Mouse (Mus musculus) kidney, postnatal 0 days (tissue): ENCODE measurements at regions not wholly inside any gene's neighbourhood (a gene's known extent, or its start where the extent isn't known, plus 50 kb on each side); places are given as distances from the start of the nearest gene placed in this dataset.

Experiments used
- ATAC-seq: fragments of 200-750 bp; cut with Nextera tagmentation; replicated peaks from 2 replicates; pipeline ENCODE4 v1.8.0; 2017; ENCODE audit warnings: low read depth, moderate number of reproducible peaks, moderate TSS enrichment, moderate library complexity; ENCODE audit not compliant: low FRiP score
- DNase-seq: peaks from one replicate; pipeline ENCODE4 v3.0.0-alpha.2; 2016; ENCODE audit warnings: low spot score
- H3K27ac ChIP-seq: fragments of 300-500 bp; sonication (generic); 2 replicates; pipeline ENCODE4 v1.5.1; 2014; ENCODE audit warnings: mild to moderate bottlenecking
- H3K27me3 ChIP-seq: fragments of 300-500 bp; sonication (generic); 2 replicates; pipeline ENCODE4 v1.6.1; 2014; ENCODE audit warnings: low read length, mixed read lengths; ENCODE audit not compliant: insufficient read depth
- H3K36me3 ChIP-seq: fragments of 300-500 bp; sonication (generic); 2 replicates; pipeline ENCODE4 v1.6.1; 2014; ENCODE audit warnings: low read length, mixed read lengths; ENCODE audit not compliant: insufficient read depth
- H3K4me1 ChIP-seq: fragments of 300-500 bp; sonication (generic); replicated peaks from 2 replicates; pipeline ENCODE4 v1.6.1; 2014; ENCODE audit warnings: antibody characterized with exemption, low read length, mixed read lengths; ENCODE audit not compliant: insufficient read depth
- H3K4me2 ChIP-seq: fragments of 300-500 bp; sonication (generic); 2 replicates; pipeline ENCODE4 v1.6.1; 2014; ENCODE audit warnings: mild to moderate bottlenecking, low read length, moderate library complexity, mixed read lengths
- H3K4me3 ChIP-seq: fragments of 300-500 bp; sonication (generic); replicated peaks from 2 replicates; pipeline ENCODE4 v1.5.1; 2014; ENCODE audit warnings: low read depth, low read length
- H3K9ac ChIP-seq: fragments of 300-500 bp; sonication (generic); 2 replicates; pipeline ENCODE4 v1.6.1; 2014; ENCODE audit warnings: low read depth, low read length
- H3K9me3 ChIP-seq: fragments of 300-500 bp; sonication (generic); replicated peaks from 2 replicates; pipeline ENCODE4 v1.6.1; 2016; ENCODE audit warnings: low read length, inconsistent platforms, mixed read lengths
- CTCF ChIP-seq: IDR thresholded peaks from 2 replicates; pipeline ENCODE4 v1.5.1; 2016; ENCODE audit warnings: antibody characterized with exemption, low read depth, mild to moderate bottlenecking, moderate library complexity
- WGBS: fragments of 180-500 bp; shearing (Covaris S2); extraction: QIAGEN DNeasy Blood & Tissue Kit; methylation state at CpG from one replicate; pipeline ENCODE4 v1.1.7; 2014; 5-methylcytosine and 5-hydroxymethylcytosine counted together

GRCm38 (mm10) chr13:90259071-90259742 is 169.8 kb upstream of the Xrcc4 start:
- no peak overlapping the region for H3K27ac ChIP-seq
- H3K36me3 ChIP-seq: no peaks in the 10 kb centered on the region
- H3K9ac ChIP-seq: no peak overlapping the region
- H3K4me1 ChIP-seq: no peaks in the 10 kb centered on the region
- TF ChIP-seq CTCF: no peak
- H3K9me3 ChIP-seq: no peaks in the 10 kb centered on the region
- ATAC-seq: no peak
- H3K4me3 ChIP-seq: no peak overlapping the region
- no peaks in the 10 kb centered on the region for H3K27me3 ChIP-seq
- no peak overlapping the region for H3K4me2 ChIP-seq
- no peak for DNase-seq
- WGBS: 85% methylated on average over 3 of the region's 3 CpGs

- 7% methylated on average over 1 of the region's 1 CpGs for WGBS
- H3K4me3 ChIP-seq: no peak overlapping the region
- no peaks in the 10 kb centered on the region for H3K27me3 ChIP-seq
- no peak for TF ChIP-seq CTCF
- no peak overlapping the region for H3K4me2 ChIP-seq
- no peaks in the 10 kb centered on the region for H3K9me3 ChIP-seq
- no peaks in the 10 kb centered on the region for H3K4me1 ChIP-seq
- no peak for DNase-seq
- ATAC-seq: no peak
- H3K27ac ChIP-seq: no peak overlapping the region
- no peak overlapping the region for H3K9ac ChIP-seq
- H3K36me3 ChIP-seq: no peaks in the 10 kb centered on the region
Observed at GRCm38 (mm10) chr13:90252981-90253380, 163.6 kb upstream of the Xrcc4 start.

GRCm38 (mm10) chr13:90245997-90246765 is 156.8 kb upstream of the Xrcc4 start:
- no peak for TF ChIP-seq CTCF
- no peak overlapping the region for H3K4me2 ChIP-seq
- no peaks in the 10 kb centered on the region for H3K4me1 ChIP-seq
- ATAC-seq (no peak), DNase-seq (no peak)
- no peak overlapping the region for H3K9ac ChIP-seq
- no peaks in the 10 kb centered on the region for H3K27me3 ChIP-seq
- H3K4me3 ChIP-seq: no peak overlapping the region
- 92% methylated on average over 6 of the region's 6 CpGs for WGBS
- H3K36me3 ChIP-seq: no peaks in the 10 kb centered on the region
- no peaks in the 10 kb centered on the region for H3K9me3 ChIP-seq
- H3K27ac ChIP-seq: no peak overlapping the region

- H3K27ac ChIP-seq: no peak overlapping the region
- H3K4me2 ChIP-seq: no peak overlapping the region
- no peaks in the 10 kb centered on the region for H3K36me3 ChIP-seq
- no peaks in the 10 kb centered on the region for H3K27me3 ChIP-seq
- no peaks in the 10 kb centered on the region for H3K9me3 ChIP-seq
- no peaks in the 10 kb centered on the region for H3K4me1 ChIP-seq
- H3K9ac ChIP-seq: no peak overlapping the region
- no peak overlapping the region for H3K4me3 ChIP-seq
- ATAC-seq (no peak), DNase-seq (peak; percentile 61)
- 12% methylated on average over 4 of the region's 4 CpGs for WGBS
- TF ChIP-seq CTCF: no peak
Observed at GRCm38 (mm10) chr13:90238331-90238730, 148.9 kb upstream of the Xrcc4 start.

- Histone ChIP-seq H3K4me1 (no peaks in the 10 kb centered on the region), H3K4me3 (no peak overlapping the region), H3K36me3 (no peaks in the 10 kb centered on the region), H3K4me2 (no peak overlapping the region), H3K9me3 (no peaks in the 10 kb centered on the region), H3K27me3 (no peaks in the 10 kb centered on the region), H3K9ac (no peak overlapping the region), H3K27ac (no peak overlapping the region)
- DNase-seq (no peak), ATAC-seq (no peak)
- 76% methylated on average over 1 of the region's 1 CpGs for WGBS
- TF ChIP-seq CTCF: no peak
Observed at GRCm38 (mm10) chr13:90233986-90234385, 144.6 kb upstream of the Xrcc4 start.

- Histone ChIP-seq H3K4me3 (no peak overlapping the region), H3K27ac (no peak overlapping the region), H3K4me2 (no peak overlapping the region), H3K27me3 (no peaks in the 10 kb centered on the region), H3K4me1 (no peaks in the 10 kb centered on the region), H3K9me3 (no peaks in the 10 kb centered on the region), H3K9ac (no peak overlapping the region), H3K36me3 (no peaks in the 10 kb centered on the region)
- WGBS: 84% methylated on average over 3 of the region's 3 CpGs
- no peak for TF ChIP-seq CTCF
- ATAC-seq (no peak), DNase-seq (no peak)
Observed at GRCm38 (mm10) chr13:90233561-90233960, 144.2 kb upstream of the Xrcc4 start.
